Mouse (Mus musculus) erythroblast, embryonic 14.5 days (primary cell): ENCODE data around the gene Eml5.

ENCODE experiments used
- GATA1 ChIP-seq: IDR thresholded peaks from 2 replicates; pipeline ENCODE4 v1.6.1; 2012; ENCODE audit warnings: low read length, inconsistent platforms, mixed read lengths
- TAL1 ChIP-seq: IDR thresholded peaks from 3 replicates; pipeline ENCODE4 v1.6.1; 2012; ENCODE audit warnings: low read length, inconsistent platforms, mixed read lengths

- TF ChIP-seq GATA1 (no peak), TAL1 (no peak)
Observed at GRCm38 (mm10) chr12:98875216-98875615, 26.1 kb downstream of the Eml5 start.
